Mouse (Mus musculus): ENCODE results near the gene Ccdc141. TPM values are rescaled to one million over a fixed set of nuclear protein-coding genes. Genes with fewer than 3 reads are reported as not detected.
A peak's percentile ranks its signal among the peaks of the same experiment; 100 is the strongest.

The Ccdc141 gene
- polyA plus RNA-seq, 1 experiment: 12.8 TPM

- DNase-seq: peak; percentile 76
- peak overlapping the region; percentile 84 for H3K27ac ChIP-seq (ENCODE audit: insufficient read depth, low read depth, low read length)
- no peaks in the 10 kb centered on the region for H3K36me3 ChIP-seq (ENCODE audit: control insufficient read depth, insufficient read depth, low read length)
- H3K4me3 ChIP-seq (ENCODE audit: insufficient read depth, low read depth, low read length): peak overlapping the region; percentile 65
- TF ChIP-seq POLR2A (IDR thresholded peaks at IDR 0.05; ENCODE audit: low read depth, low read length) (no peak), CTCF (conservative IDR thresholded peaks at IDR 0.05; ENCODE audit: insufficient read depth, insufficient read length, low read depth, low read length) (no peak)
- peaks cover 46% of the 10 kb centered on the region for H3K4me1 ChIP-seq (ENCODE audit: control insufficient read depth, insufficient read depth, low read length)
- WGBS: under 1% methylated on average over 21 of the region's 21 CpGs
- H3K27me3 ChIP-seq (replicated peaks; ENCODE audit: control insufficient read depth, insufficient read depth, low read length): no peaks in the 10 kb centered on the region
These were observed 362 bp downstream of the Ccdc141 start for GRCm38 (mm10) chr2:77169916-77170632.

GRCm38 (mm10) chr2:77169218-77169617 lies 1.2 kb downstream of the Ccdc141 start:
- H3K4me1 ChIP-seq (ENCODE audit: control insufficient read depth, insufficient read depth, low read length): peaks cover 39% of the 10 kb centered on the region
- peak overlapping the region; percentile 84 for H3K27ac ChIP-seq (ENCODE audit: insufficient read depth, low read depth, low read length)
- H3K27me3 ChIP-seq (replicated peaks; ENCODE audit: control insufficient read depth, insufficient read depth, low read length): no peaks in the 10 kb centered on the region
- no peak for DNase-seq
- H3K4me3 ChIP-seq (ENCODE audit: insufficient read depth, low read depth, low read length): no peak overlapping the region
- WGBS: 64% methylated on average over 4 of the region's 4 CpGs
- TF ChIP-seq POLR2A (IDR thresholded peaks at IDR 0.05; ENCODE audit: low read depth, low read length): no peak
- H3K36me3 ChIP-seq (ENCODE audit: control insufficient read depth, insufficient read depth, low read length): no peaks in the 10 kb centered on the region

GRCm38 (mm10) chr2:77168781-77169180 lies 1.7 kb downstream of the Ccdc141 start:
- no peaks in the 10 kb centered on the region for H3K27me3 ChIP-seq (replicated peaks; ENCODE audit: control insufficient read depth, insufficient read depth, low read length)
- 84% methylated on average over 7 of the region's 7 CpGs for WGBS
- H3K36me3 ChIP-seq (ENCODE audit: control insufficient read depth, insufficient read depth, low read length): no peaks in the 10 kb centered on the region
- DNase-seq: no peak
- peak overlapping the region; percentile 10 for H3K27ac ChIP-seq (ENCODE audit: insufficient read depth, low read depth, low read length)
- TF ChIP-seq POLR2A (IDR thresholded peaks at IDR 0.05; ENCODE audit: low read depth, low read length) (no peak), CTCF (conservative IDR thresholded peaks at IDR 0.05; ENCODE audit: insufficient read depth, insufficient read length, low read depth, low read length) (no peak)
- peaks cover 35% of the 10 kb centered on the region for H3K4me1 ChIP-seq (ENCODE audit: control insufficient read depth, insufficient read depth, low read length)
- peak overlapping the region; percentile 11 for H3K4me3 ChIP-seq (ENCODE audit: insufficient read depth, low read depth, low read length)

GRCm38 (mm10) chr2:77168081-77168685 lies 2.3 kb downstream of the Ccdc141 start:
- Histone ChIP-seq H3K27ac (ENCODE audit: insufficient read depth, low read depth, low read length) (peak overlapping the region; percentile 10), H3K4me3 (ENCODE audit: insufficient read depth, low read depth, low read length) (no peak overlapping the region), H3K4me1 (ENCODE audit: control insufficient read depth, insufficient read depth, low read length) (peaks cover 37% of the 10 kb centered on the region), H3K36me3 (ENCODE audit: control insufficient read depth, insufficient read depth, low read length) (no peaks in the 10 kb centered on the region), H3K27me3 (replicated peaks; ENCODE audit: control insufficient read depth, insufficient read depth, low read length) (no peaks in the 10 kb centered on the region)
- no peak for TF ChIP-seq CTCF (conservative IDR thresholded peaks at IDR 0.05; ENCODE audit: insufficient read depth, insufficient read length, low read depth, low read length)
- TF ChIP-seq POLR2A (IDR thresholded peaks at IDR 0.05; ENCODE audit: low read depth, low read length): no peak
- DNase-seq: peak; percentile 30
- WGBS: 74% methylated on average over 13 of the region's 13 CpGs

GRCm38 (mm10) chr2:77166366-77166765 lies 4.1 kb downstream of the Ccdc141 start:
- Histone ChIP-seq H3K4me1 (ENCODE audit: control insufficient read depth, insufficient read depth, low read length) (peaks cover 35% of the 10 kb centered on the region), H3K27ac (ENCODE audit: insufficient read depth, low read depth, low read length) (no peak overlapping the region), H3K36me3 (ENCODE audit: control insufficient read depth, insufficient read depth, low read length) (no peaks in the 10 kb centered on the region), H3K27me3 (replicated peaks; ENCODE audit: control insufficient read depth, insufficient read depth, low read length) (no peaks in the 10 kb centered on the region), H3K4me3 (ENCODE audit: insufficient read depth, low read depth, low read length) (no peak overlapping the region)
- WGBS: 56% methylated on average over 4 of the region's 4 CpGs
- TF ChIP-seq CTCF (conservative IDR thresholded peaks at IDR 0.05; ENCODE audit: insufficient read depth, insufficient read length, low read depth, low read length) (no peak), POLR2A (IDR thresholded peaks at IDR 0.05; ENCODE audit: low read depth, low read length) (no peak)
- DNase-seq: no peak

- Histone ChIP-seq H3K36me3 (ENCODE audit: control insufficient read depth, insufficient read depth, low read length) (no peaks in the 10 kb centered on the region; the same call in 1 of the 2 replicates), H3K4me3 (ENCODE audit: insufficient read depth, low read depth, low read length) (no peak overlapping the region), H3K4me1 (ENCODE audit: control insufficient read depth, insufficient read depth, low read length) (peaks cover 33% of the 10 kb centered on the region), H3K27ac (ENCODE audit: insufficient read depth, low read depth, low read length) (no peak overlapping the region), H3K27me3 (replicated peaks; ENCODE audit: control insufficient read depth, insufficient read depth, low read length) (no peaks in the 10 kb centered on the region)
- TF ChIP-seq CTCF (conservative IDR thresholded peaks at IDR 0.05; ENCODE audit: insufficient read depth, insufficient read length, low read depth, low read length) (no peak), POLR2A (IDR thresholded peaks at IDR 0.05; ENCODE audit: low read depth, low read length) (no peak)
- 71% methylated on average over 3 of the region's 3 CpGs for WGBS
- no peak for DNase-seq
These were observed 5.8 kb downstream of the Ccdc141 start for GRCm38 (mm10) chr2:77164662-77165061.

- Histone ChIP-seq H3K27me3 (replicated peaks; ENCODE audit: control insufficient read depth, insufficient read depth, low read length) (no peaks in the 10 kb centered on the region), H3K27ac (ENCODE audit: insufficient read depth, low read depth, low read length) (peak overlapping the region; percentile 35; the same call in 1 of the 2 replicates), H3K36me3 (ENCODE audit: control insufficient read depth, insufficient read depth, low read length) (no peaks in the 10 kb centered on the region; the same call in 1 of the 2 replicates), H3K4me1 (ENCODE audit: control insufficient read depth, insufficient read depth, low read length) (peaks cover 26% of the 10 kb centered on the region), H3K4me3 (ENCODE audit: insufficient read depth, low read depth, low read length) (no peak overlapping the region)
- DNase-seq: peak; percentile 84
- no peak for TF ChIP-seq POLR2A (IDR thresholded peaks at IDR 0.05; ENCODE audit: low read depth, low read length)
- WGBS: 47% methylated on average over 3 of the region's 3 CpGs
These were observed 7.1 kb downstream of the Ccdc141 start for GRCm38 (mm10) chr2:77163381-77163780.

Measured in kidney, adult 2 months (tissue).